Mouse (Mus musculus) stomach, postnatal 0 days (tissue): Measurements from ENCODE around the gene Baz1b.

Source experiments
- CTCF ChIP-seq: IDR thresholded peaks from 2 replicates; pipeline ENCODE4 v1.5.1; 2016; ENCODE audit warnings: antibody characterized with exemption, low read depth, mild to moderate bottlenecking, moderate library complexity
- EP300 ChIP-seq: optimal IDR thresholded peaks from 2 replicates; pipeline ENCODE3; 2016; ENCODE audit warnings: antibody characterized with exemption

DNA sequence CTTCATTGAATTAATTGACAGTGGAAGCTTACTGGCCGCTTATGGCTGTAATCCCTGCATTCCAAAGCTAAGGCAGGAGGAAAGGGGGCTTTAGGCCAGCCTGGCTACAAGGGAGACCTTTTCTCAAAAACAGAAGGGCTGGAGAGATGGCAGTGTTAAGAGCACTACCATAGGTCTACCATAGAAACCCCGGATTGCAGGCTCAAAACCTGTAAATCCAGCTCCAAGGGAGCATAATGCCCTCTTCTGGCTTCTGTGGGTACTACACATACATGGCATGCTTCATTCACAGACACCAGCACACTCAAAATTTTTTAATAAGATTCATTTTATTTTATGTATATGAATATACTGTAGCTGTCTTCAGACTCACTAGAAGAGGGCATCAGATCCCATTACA, 4.6 kb downstream of the Baz1b start:
- peak; percentile 89 for TF ChIP-seq CTCF
- TF ChIP-seq EP300, result no peak
